Mouse (Mus musculus): ENCODE measurements around the gene Gm6169. TPM values are rescaled to one million over a fixed set of nuclear protein-coding genes. Genes with fewer than 3 reads are reported as not detected.
A peak's percentile ranks its signal among the peaks of the same experiment; 100 is the strongest.

Gm6169 gene
- polyA plus RNA-seq, 1 experiment from 2014 or later, result 6.0 TPM

DNA sequence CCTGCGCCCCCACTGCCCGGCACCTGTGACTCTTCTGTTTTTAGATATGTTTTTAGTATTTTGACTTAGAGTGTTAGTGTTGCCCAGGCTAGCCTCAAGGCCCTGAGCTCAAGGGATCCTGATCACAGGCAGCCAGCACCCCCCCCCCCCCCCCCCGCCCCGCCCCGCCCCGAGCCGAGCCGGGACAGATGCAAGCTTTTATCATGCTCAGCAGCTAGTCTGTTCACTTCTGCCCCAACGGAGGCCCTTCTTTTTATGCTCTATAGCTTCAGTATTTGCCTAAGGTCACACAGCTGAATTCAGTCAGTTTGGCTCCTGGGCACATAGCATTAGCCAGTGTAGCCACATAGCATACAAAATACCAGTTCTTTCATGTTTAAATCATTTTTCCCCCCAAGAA lies 12.7 kb downstream of the Gm6169 start:
- H3K9ac ChIP-seq (replicated peaks; ENCODE audit: low read depth), result no peak overlapping the region
- H3K36me3 ChIP-seq (ENCODE audit: insufficient read depth, low read length), result no peaks in the 10 kb centered on the region
- DNase-seq (ENCODE audit: low spot score) (no peak), ATAC-seq (no peak)
- 75% methylated on average over 8 of the region's 9 CpGs for WGBS
- no peaks in the 10 kb centered on the region for H3K27me3 ChIP-seq (replicated peaks; ENCODE audit: insufficient read depth, low read length)
- H3K4me3 ChIP-seq (ENCODE audit: low read depth, low read length), result no peak overlapping the region
- TF ChIP-seq EP300 (IDR thresholded peaks at IDR 0.05) (no peak), CTCF (IDR thresholded peaks at IDR 0.05) (no peak)
- H3K27ac ChIP-seq (ENCODE audit: low read length), result no peak overlapping the region
- no peak overlapping the region for H3K4me2 ChIP-seq (replicated peaks; ENCODE audit: low read depth, low read length)
- no peaks in the 10 kb centered on the region for H3K4me1 ChIP-seq (ENCODE audit: insufficient read depth, low read depth, low read length)
- no peaks in the 10 kb centered on the region for H3K9me3 ChIP-seq (ENCODE audit: low read length)

DNA sequence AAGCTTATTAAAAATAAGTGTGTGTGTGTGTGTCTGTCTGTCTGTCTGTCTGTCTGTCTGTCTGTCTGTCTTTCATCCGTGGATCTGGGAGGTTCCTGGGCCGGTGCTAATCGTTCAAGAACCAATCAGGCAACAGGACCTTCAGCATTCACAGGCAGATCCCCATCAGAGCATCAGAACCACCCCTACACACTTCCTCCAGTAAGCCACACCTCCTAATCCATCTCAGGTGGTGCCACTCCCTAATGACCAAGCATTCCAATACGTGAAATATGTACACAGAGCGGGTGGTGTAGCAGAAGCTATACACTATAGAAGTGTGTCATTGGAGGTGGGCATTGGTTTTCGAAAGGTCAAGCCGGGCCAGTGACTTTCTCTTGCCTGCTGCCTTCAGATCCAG lies 16.6 kb downstream of the Gm6169 start:
- Histone ChIP-seq H3K4me2 (replicated peaks; ENCODE audit: low read depth, low read length) (no peak overlapping the region), H3K27me3 (replicated peaks; ENCODE audit: insufficient read depth, low read length) (no peaks in the 10 kb centered on the region), H3K4me3 (ENCODE audit: low read depth, low read length) (no peak overlapping the region), H3K36me3 (ENCODE audit: insufficient read depth, low read length) (no peaks in the 10 kb centered on the region), H3K9ac (replicated peaks; ENCODE audit: low read depth) (no peak overlapping the region), H3K9me3 (ENCODE audit: low read length) (no peaks in the 10 kb centered on the region), H3K27ac (ENCODE audit: low read length) (no peak overlapping the region), H3K4me1 (ENCODE audit: insufficient read depth, low read depth, low read length) (no peaks in the 10 kb centered on the region)
- no peak for TF ChIP-seq CTCF (IDR thresholded peaks at IDR 0.05)
- TF ChIP-seq EP300 (IDR thresholded peaks at IDR 0.05), result no peak
- WGBS, result 82% methylated on average over 7 of the region's 7 CpGs
- no peak for DNase-seq (ENCODE audit: low spot score)
- no peak for ATAC-seq

DNA sequence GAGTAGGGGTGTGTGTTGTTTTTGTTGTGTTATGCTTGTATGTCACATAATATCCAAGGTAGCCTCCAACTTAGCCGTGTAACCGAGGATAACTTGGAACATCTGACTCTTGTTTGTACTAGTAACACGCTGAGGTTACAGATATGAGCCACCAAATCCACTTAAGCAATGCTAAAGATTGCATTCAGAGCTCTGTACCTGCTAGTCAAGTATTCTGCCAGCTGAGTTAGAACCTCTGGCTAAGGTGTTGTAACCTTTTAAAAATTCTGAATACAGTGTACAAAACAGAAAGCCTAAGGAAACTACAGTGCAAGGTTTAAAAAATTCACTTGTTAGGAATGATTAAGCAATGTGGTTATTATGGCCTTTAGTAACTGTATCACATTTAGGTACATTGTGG lies 18.4 kb downstream of the Gm6169 start:
- Histone ChIP-seq H3K36me3 (ENCODE audit: insufficient read depth, low read length) (no peaks in the 10 kb centered on the region), H3K27me3 (replicated peaks; ENCODE audit: insufficient read depth, low read length) (no peaks in the 10 kb centered on the region), H3K4me3 (ENCODE audit: low read depth, low read length) (no peak overlapping the region), H3K27ac (ENCODE audit: low read length) (no peak overlapping the region), H3K9me3 (ENCODE audit: low read length) (no peaks in the 10 kb centered on the region), H3K4me2 (replicated peaks; ENCODE audit: low read depth, low read length) (no peak overlapping the region), H3K9ac (replicated peaks; ENCODE audit: low read depth) (no peak overlapping the region), H3K4me1 (ENCODE audit: insufficient read depth, low read depth, low read length) (no peaks in the 10 kb centered on the region)
- no peak for DNase-seq (ENCODE audit: low spot score)
- 73% methylated on average over 3 of the region's 3 CpGs for WGBS
- TF ChIP-seq CTCF (IDR thresholded peaks at IDR 0.05) (no peak), EP300 (IDR thresholded peaks at IDR 0.05) (no peak)
- no peak for ATAC-seq

DNA sequence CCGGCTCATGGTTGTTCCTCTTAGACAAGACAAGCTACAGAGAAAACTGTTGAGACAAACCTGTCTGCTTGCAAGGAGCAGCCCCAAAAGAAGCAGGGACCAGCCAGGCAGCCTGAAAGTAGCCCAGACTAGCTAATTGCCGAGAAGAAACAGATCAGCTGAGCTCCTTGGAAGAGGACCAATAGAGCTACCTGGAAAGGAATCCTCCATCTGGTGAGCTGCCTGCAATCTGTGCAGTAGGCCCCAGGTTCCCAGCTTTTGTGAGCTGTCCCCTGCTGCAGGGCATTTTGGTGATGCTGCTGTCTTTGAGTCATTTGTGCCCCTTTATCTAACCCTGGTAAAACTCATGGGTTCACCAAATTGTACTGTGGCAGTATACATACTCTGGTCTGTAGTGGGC lies 18.8 kb downstream of the Gm6169 start:
- Histone ChIP-seq H3K9ac (replicated peaks; ENCODE audit: low read depth) (no peak overlapping the region), H3K27me3 (replicated peaks; ENCODE audit: insufficient read depth, low read length) (no peaks in the 10 kb centered on the region), H3K36me3 (ENCODE audit: insufficient read depth, low read length) (no peaks in the 10 kb centered on the region), H3K4me2 (replicated peaks; ENCODE audit: low read depth, low read length) (no peak overlapping the region), H3K9me3 (ENCODE audit: low read length) (no peaks in the 10 kb centered on the region), H3K4me1 (ENCODE audit: insufficient read depth, low read depth, low read length) (no peaks in the 10 kb centered on the region), H3K4me3 (ENCODE audit: low read depth, low read length) (no peak overlapping the region), H3K27ac (ENCODE audit: low read length) (no peak overlapping the region)
- TF ChIP-seq EP300 (IDR thresholded peaks at IDR 0.05) (no peak), CTCF (IDR thresholded peaks at IDR 0.05) (no peak)
- 73% methylated on average over 2 of the region's 2 CpGs for WGBS
- DNase-seq (ENCODE audit: low spot score) (no peak), ATAC-seq (no peak)

DNA sequence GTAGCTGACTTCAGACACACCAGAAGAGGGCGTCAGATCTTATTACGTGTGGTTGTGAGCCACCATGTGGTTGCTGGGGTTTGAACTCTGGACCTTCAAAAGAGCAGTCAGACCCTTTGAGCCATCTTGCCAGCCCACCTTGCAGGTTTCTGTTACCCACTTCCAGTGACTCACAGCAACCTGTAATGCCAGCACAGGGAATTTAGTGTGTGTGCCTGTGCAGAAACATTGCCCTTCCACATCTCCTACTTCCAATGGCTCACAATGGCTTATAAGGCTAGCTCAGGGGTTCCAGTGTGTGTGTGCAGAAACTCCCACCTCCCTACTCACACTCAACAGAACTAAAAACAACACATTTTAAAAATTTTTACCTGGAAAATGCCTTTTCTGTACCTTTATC lies 21.5 kb downstream of the Gm6169 start:
- Histone ChIP-seq H3K9me3 (ENCODE audit: low read length) (no peaks in the 10 kb centered on the region), H3K4me1 (ENCODE audit: insufficient read depth, low read depth, low read length) (no peaks in the 10 kb centered on the region), H3K27ac (ENCODE audit: low read length) (no peak overlapping the region), H3K4me3 (ENCODE audit: low read depth, low read length) (no peak overlapping the region), H3K36me3 (ENCODE audit: insufficient read depth, low read length) (no peaks in the 10 kb centered on the region), H3K9ac (replicated peaks; ENCODE audit: low read depth) (no peak overlapping the region), H3K27me3 (replicated peaks; ENCODE audit: insufficient read depth, low read length) (no peaks in the 10 kb centered on the region), H3K4me2 (replicated peaks; ENCODE audit: low read depth, low read length) (no peak overlapping the region)
- 86% methylated on average over 2 of the region's 2 CpGs for WGBS
- no peak for ATAC-seq
- no peak for DNase-seq (ENCODE audit: low spot score)
- TF ChIP-seq EP300 (IDR thresholded peaks at IDR 0.05) (no peak), CTCF (IDR thresholded peaks at IDR 0.05) (no peak)

DNA sequence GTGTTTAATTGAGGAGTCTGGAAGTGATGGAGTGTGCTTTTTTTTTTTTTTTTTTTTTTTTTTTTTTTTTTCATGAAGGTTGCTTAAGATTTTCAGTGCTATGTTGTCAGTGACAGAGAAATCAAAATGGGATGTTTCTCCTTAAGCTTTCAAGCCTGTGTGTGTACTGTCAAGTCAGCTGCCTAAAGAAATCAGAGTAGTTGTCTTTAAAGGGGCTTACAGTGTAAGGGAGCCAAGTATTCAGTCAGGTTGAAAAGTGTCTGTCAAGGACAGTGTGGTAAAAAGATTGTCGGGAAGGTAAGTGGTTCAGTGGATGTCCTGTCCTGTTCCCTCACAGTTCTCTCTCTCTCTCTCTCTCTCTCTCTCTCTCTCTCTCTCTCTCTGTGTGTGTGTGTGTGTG lies 25.5 kb downstream of the Gm6169 start:
- Histone ChIP-seq H3K4me2 (replicated peaks; ENCODE audit: low read depth, low read length) (no peak overlapping the region), H3K27me3 (replicated peaks; ENCODE audit: insufficient read depth, low read length) (peaks cover 14% of the 10 kb centered on the region; the same call in 1 of the 2 replicates), H3K4me3 (ENCODE audit: low read depth, low read length) (no peak overlapping the region), H3K9me3 (ENCODE audit: low read length) (no peaks in the 10 kb centered on the region), H3K9ac (replicated peaks; ENCODE audit: low read depth) (no peak overlapping the region), H3K36me3 (ENCODE audit: insufficient read depth, low read length) (no peaks in the 10 kb centered on the region), H3K27ac (ENCODE audit: low read length) (no peak overlapping the region), H3K4me1 (ENCODE audit: insufficient read depth, low read depth, low read length) (no peaks in the 10 kb centered on the region)
- ATAC-seq, result no peak
- TF ChIP-seq CTCF (IDR thresholded peaks at IDR 0.05) (no peak), EP300 (IDR thresholded peaks at IDR 0.05) (no peak)
- WGBS, result 25% methylated on average over 1 of the region's 1 CpGs
- no peak for DNase-seq (ENCODE audit: low spot score)

DNA sequence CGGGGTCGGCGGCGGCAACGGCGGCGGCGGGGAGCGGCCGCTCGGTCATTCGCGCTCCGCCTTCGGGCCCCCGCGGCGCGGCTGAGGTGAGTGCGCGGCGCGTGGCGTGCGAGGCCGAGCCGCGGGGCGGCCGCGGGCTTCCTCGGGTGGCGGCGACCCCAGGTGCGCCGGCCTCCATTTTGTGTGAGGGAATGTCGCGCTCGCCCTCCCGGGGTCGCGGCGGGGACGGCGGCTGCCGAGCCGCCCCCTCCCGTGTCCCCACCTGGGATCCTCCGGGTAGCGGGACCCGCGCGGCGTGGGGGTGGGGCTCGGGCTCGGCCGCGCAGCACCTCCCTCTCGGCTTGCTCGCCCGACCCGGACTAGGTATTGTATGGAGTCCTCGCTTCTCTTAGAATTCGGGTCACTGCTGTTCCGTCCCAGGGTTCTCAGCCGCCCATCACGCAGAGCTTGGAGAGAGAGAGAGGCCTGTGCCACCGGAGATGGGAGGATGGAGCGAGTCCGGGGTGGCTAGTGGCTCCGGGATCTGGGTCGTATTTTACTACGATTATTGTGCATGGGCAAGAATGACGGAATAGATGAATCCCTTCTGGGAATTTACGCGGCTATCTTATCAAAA lies 27.3 kb downstream of the Gm6169 start:
- Histone ChIP-seq H3K9me3 (ENCODE audit: low read length) (no peaks in the 10 kb centered on the region), H3K27ac (ENCODE audit: low read length) (no peak overlapping the region), H3K4me1 (ENCODE audit: insufficient read depth, low read depth, low read length) (no peaks in the 10 kb centered on the region), H3K4me2 (replicated peaks; ENCODE audit: low read depth, low read length) (peak overlapping the region; percentile 100), H3K36me3 (ENCODE audit: insufficient read depth, low read length) (no peaks in the 10 kb centered on the region), H3K27me3 (replicated peaks; ENCODE audit: insufficient read depth, low read length) (peaks cover 14% of the 10 kb centered on the region; the same call in 1 of the 2 replicates), H3K9ac (replicated peaks; ENCODE audit: low read depth) (no peak overlapping the region), H3K4me3 (ENCODE audit: low read depth, low read length) (peak overlapping the region; percentile 60)
- ATAC-seq (peak; percentile 26; the same call in 1 of the 2 replicates), DNase-seq (ENCODE audit: low spot score) (no peak)
- under 1% methylated on average over 34 of the region's 76 CpGs for WGBS
- no peak for TF ChIP-seq EP300 (IDR thresholded peaks at IDR 0.05)
- no peak for TF ChIP-seq CTCF (IDR thresholded peaks at IDR 0.05)
